Mouse (Mus musculus) stomach, embryonic 15.5 days (tissue): Measurements from ENCODE around the gene Rsph9. TPM values are rescaled to one million over a fixed set of nuclear protein-coding genes. Genes with fewer than 3 reads are reported as not detected.

ENCODE experiments used
- ATAC-seq: fragments of 200-750 bp; cut with Nextera tagmentation; 2 replicates; pipeline ENCODE4 v1.8.0; 2017; ENCODE audit warnings: low read depth, moderate number of reproducible peaks, moderate TSS enrichment; ENCODE audit not compliant: insufficient read depth, low FRiP score
- H3K27ac ChIP-seq: fragments of 300-500 bp; sonication (generic); 2 replicates; pipeline ENCODE4 v1.5.1; 2015; ENCODE audit warnings: mild to moderate bottlenecking, inconsistent platforms
- H3K27me3 ChIP-seq: fragments of 300-500 bp; sonication (generic); replicated peaks from 2 replicates; pipeline ENCODE4 v1.6.1; 2015; ENCODE audit warnings: inconsistent platforms
- H3K36me3 ChIP-seq: fragments of 300-500 bp; sonication (generic); 2 replicates; pipeline ENCODE4 v1.6.1; 2015; ENCODE audit warnings: inconsistent platforms
- H3K4me1 ChIP-seq: fragments of 300-500 bp; sonication (generic); 2 replicates; pipeline ENCODE4 v1.6.1; 2015; ENCODE audit warnings: inconsistent platforms
- H3K4me2 ChIP-seq: fragments of 300-500 bp; sonication (generic); 2 replicates; pipeline ENCODE4 v1.6.1; 2015; ENCODE audit warnings: mild to moderate bottlenecking, inconsistent platforms
- H3K4me3 ChIP-seq: fragments of 300-500 bp; sonication (generic); replicated peaks from 2 replicates; pipeline ENCODE4 v1.5.1; 2015; ENCODE audit warnings: inconsistent platforms
- H3K9ac ChIP-seq: fragments of 300-500 bp; sonication (generic); 2 replicates; pipeline ENCODE4 v1.6.1; 2015; ENCODE audit warnings: inconsistent platforms
- H3K9me3 ChIP-seq: fragments of 300-500 bp; sonication (generic); 2 replicates; pipeline ENCODE4 v1.6.1; 2016; ENCODE audit warnings: inconsistent platforms
- WGBS: fragments of 180-500 bp; shearing (Covaris S2); methylation state at CpG from one replicate; pipeline ENCODE4 v1.1.7; 2015; 5-methylcytosine and 5-hydroxymethylcytosine counted together
- polyA plus RNA-seq: library from polyadenylated mRNA; unstranded; fragments of >200 nt; fragmentation: Nextera tagmentation; extraction: Ambion mirVana; gene quantifications from 2 replicates; pipeline ENCODE4 v1.2.1, GENCODE M21; 2015

Gene Rsph9
- polyA plus RNA-seq, 1 experiment from 2014 or later: 8.7 TPM

DNA sequence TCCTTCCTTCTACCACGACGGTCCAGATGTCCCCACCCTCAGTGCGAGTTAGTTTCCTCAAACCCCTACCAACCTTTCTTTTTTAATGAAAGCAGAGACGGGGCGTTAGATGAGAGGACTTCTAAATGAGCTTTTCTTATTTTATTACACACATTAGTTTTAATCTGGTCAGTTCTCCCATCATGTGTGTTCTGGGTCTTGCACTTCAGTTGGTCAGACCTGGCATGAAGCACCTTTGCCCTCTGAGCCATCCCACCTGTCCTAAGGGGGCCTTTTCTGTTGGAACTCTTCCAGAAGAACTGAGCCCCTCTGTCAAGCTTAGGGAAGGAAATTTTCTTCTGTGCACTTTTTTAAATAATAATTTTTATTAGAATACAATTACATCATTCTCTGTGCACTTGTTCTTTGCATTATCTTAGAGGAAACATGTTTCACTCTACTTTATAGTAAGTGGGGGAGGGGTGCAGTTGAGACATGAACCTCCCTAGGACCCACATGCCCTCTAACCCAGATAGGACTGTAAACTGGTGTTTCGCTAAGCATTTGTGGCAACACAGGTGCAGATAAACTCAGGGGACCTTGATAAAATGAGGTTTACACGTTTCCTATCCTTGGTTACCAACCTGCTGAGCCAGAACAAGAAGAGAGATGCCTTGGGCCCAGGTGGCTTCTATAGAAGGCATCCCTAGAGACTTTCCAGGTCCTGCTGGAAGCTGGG lies 69.5 kb downstream of the Rsph9 start:
- no peak for ATAC-seq
- H3K9me3 ChIP-seq: no peaks in the 10 kb centered on the region
- peak overlapping the region; percentile 64 for H3K27ac ChIP-seq
- no peak overlapping the region for H3K9ac ChIP-seq
- H3K4me1 ChIP-seq: peaks cover 24% of the 10 kb centered on the region
- WGBS: 31% methylated on average over 7 of the region's 7 CpGs
- no peaks in the 10 kb centered on the region for H3K27me3 ChIP-seq
- H3K36me3 ChIP-seq: no peaks in the 10 kb centered on the region
- H3K4me2 ChIP-seq: peak overlapping the region; percentile 56
- peak overlapping the region; percentile 23 for H3K4me3 ChIP-seq

DNA sequence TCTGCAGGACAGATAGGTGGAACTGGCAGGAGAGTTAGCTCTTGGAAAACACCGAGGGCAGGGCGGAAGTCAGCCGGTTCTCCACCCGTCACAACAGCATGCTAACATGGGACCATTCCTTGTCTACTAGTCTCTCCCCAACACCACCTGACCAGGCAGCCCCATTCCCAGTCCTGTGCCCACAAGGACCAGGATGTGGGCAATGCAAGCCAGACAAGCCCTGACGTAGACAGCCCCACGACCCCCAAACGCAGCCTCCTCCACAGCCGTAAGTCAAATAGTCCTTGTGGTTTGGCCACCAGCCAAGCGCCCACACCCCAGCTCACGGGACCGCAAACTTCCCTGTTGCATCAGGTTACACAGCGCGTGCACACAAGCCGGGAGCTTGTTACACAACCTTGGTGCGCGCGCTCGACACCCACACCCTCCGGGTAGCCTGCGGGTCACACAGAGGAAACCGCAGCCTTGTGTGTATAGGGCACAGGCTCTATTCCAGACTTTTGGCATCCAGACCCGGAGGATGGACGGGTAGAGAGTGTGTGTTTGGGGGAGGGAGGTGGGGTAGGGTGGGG lies 70.2 kb downstream of the Rsph9 start:
- peaks cover 25% of the 10 kb centered on the region for H3K4me1 ChIP-seq
- no peaks in the 10 kb centered on the region for H3K27me3 ChIP-seq
- H3K36me3 ChIP-seq: no peaks in the 10 kb centered on the region
- H3K27ac ChIP-seq: peak overlapping the region; percentile 84
- peak overlapping the region; percentile 23 for H3K4me3 ChIP-seq
- peak; percentile 85 for ATAC-seq
- peak overlapping the region; percentile 56 for H3K4me2 ChIP-seq
- no peaks in the 10 kb centered on the region for H3K9me3 ChIP-seq
- H3K9ac ChIP-seq: no peak overlapping the region
- 7% methylated on average over 23 of the region's 23 CpGs for WGBS

Other genes with a start within 250 kb of the Rsph9 start
- 4.9 and 5.7 TPM in 2 replicates for gene Vegfa, start 111.8 kb downstream of the Rsph9 start, polyA plus RNA-seq
- 128 and 137 TPM in 2 replicates for gene Mrps18a, start 33.2 kb downstream of the Rsph9 start, polyA plus RNA-seq
- 32.9 and 33.3 TPM in 2 replicates for gene Mad2l1bp, start 9.3 kb upstream of the Rsph9 start, polyA plus RNA-seq
- 34.7 and 35.8 TPM in 2 replicates for gene Gtpbp2, start 16.8 kb upstream of the Rsph9 start, polyA plus RNA-seq
- 15.3 and 15.4 TPM in 2 replicates for gene Polh, start 58.4 kb upstream of the Rsph9 start, polyA plus RNA-seq
- gene Xpo5, start 58.6 kb upstream of the Rsph9 start, polyA plus RNA-seq: 30.1 and 33.3 TPM in 2 replicates
- gene Polr1c, start 103.8 kb upstream of the Rsph9 start, polyA plus RNA-seq: 77.4 and 79.8 TPM in 2 replicates
- 98.2 and 104 TPM in 2 replicates for gene Yipf3, start 103.9 kb upstream of the Rsph9 start, polyA plus RNA-seq
- 0.58 and 1.1 TPM in 2 replicates for gene Lrrc73, start 109.3 kb upstream of the Rsph9 start, polyA plus RNA-seq
- gene Tjap1, start 138.8 kb upstream of the Rsph9 start, polyA plus RNA-seq: 33.8 and 37.2 TPM in 2 replicates
- gene Dlk2, start 153.2 kb upstream of the Rsph9 start, polyA plus RNA-seq: 4.5 and 5.7 TPM in 2 replicates
- gene Abcc10, start 184.1 kb upstream of the Rsph9 start, polyA plus RNA-seq: 5.3 and 5.9 TPM in 2 replicates
- gene Zfp318, start 239.5 kb upstream of the Rsph9 start, polyA plus RNA-seq: 8.2 and 9.8 TPM in 2 replicates